Mouse (Mus musculus) 416B (cell line): ENCODE measurements around the gene Pdlim4.

Experiments used
- DNase-seq: peaks from one replicate; pipeline ENCODE4 v3.0.0; 2011; ENCODE audit warnings: low read depth

The Pdlim4 gene

DNA sequence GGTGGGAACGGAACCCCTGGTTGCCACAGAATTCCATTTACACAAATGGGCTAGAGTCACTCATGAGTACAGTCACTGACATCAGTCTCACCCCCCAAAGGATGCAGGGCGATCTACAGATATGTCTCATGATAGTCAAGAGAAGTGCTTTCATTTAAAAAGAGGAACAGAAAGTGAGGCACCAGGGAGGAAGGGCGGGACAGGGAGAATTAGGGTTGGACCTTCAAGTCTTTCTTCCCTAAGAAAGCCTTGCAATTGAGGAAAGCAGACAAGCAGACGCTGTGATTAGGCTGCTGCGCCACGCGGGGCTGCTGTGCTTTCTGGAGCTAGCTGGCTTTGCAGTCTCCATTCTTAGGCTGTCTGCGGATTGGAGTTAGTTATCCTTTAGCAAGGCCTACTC, 22.9 kb upstream of the Pdlim4 start:
- peak; percentile 42 for DNase-seq

DNA sequence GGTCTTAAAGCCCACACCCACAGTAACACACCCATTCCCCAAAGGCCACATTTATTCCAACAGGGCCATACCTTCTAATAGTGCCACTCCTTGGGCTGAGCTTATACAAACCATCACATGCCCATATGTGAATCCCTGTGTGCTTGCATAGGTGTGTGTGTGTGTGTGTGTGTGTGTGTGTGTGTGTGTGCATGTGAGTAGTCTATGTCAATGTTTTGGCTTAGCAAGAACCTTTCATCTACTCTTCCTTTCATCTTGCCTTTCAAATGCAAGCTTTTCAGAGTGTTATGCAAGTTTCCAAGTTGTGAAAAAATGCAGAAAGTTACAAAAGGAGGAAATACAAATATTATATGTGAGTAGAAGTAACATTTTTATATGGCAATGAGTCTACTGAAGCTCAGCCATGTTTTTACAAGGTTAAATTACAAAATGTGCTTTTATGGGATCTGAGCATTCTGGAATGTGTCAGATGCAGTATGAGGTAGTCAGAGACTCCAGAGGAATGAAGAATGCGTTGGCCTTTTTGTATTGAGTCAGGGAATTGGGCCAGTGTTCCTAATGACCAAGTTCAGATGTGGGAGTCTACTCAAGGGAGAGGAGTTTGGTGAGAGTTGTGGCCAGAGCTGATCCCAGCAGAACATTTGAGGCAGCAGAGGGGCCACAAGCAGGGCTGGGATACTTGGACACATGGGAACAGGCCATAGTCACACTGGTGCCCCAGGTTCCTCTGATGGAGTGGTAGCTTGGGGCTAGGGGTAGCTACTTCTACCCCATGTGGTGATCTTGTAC, 21.5 kb upstream of the Pdlim4 start:
- no peak for DNase-seq

DNA sequence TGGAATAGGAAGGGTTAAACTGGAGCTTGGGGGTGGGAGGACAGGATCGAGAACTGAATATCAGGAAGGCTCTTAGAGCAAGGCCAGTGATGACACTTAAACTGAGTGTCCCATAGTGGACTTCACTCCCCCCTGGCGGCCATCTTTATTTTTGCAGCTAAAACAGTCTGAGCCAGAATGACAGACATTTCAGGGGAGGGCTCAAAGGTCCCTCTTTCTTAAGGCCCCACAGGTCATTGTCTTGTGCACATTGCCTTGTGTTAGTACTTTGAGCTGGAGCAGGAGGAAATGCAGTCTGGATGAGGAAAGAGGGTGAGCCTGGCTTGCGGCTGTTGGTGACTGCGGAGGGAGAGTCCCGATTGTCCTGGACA, 20.1 kb upstream of the Pdlim4 start:
- DNase-seq = peak; percentile 50

DNA sequence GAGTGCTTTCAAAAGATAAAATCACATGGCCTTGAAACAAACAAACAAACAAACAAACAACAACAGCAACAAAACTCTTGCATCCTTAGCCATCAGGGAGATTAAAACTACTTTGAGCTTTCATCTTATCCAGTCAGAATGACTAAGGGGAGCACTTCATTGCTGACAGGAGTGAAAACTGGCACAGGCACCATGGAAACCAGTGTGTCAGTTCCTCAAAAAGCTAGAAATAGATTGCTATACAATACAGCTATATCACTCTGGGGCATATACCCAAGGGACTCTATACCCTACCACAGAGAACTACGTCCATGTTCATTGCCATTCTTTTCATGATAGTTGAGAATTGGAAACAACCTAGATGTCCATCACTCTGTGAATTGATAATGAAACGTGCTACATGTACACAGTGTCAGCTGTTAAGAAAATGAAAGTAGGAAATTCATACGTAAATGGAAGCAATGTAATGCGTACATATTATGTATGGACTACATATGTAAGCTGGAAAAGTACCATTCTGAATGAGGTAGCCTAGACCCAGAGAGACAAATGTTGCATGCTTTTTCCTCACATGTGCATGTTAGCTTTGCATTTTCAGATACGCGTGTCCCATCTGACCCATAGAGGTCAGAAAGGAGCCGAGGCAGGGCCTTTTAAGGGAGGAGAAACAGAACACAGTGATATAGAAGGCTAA, 19.6 kb upstream of the Pdlim4 start:
- peak; percentile 36 for DNase-seq

DNA sequence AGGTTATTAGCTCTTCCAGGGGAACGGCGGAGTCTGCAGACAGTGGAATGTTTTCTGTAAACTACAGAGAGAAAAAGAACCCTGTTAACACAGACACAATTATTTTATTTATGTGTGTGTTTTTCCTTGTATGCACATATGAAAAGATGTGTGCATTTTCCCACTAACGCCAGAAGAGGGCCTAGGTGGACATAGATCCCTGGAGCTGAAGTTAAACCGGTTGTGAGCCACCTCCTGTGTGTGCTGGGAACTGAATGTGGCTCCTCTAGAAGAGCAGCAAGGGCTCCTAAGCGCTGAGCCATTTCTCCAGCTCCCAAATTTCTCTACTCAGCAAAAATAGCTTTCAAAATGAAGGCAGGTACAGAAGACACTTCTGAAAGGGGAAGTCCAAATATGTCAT, 17.0 kb upstream of the Pdlim4 start:
- peak; percentile 17 for DNase-seq

DNA sequence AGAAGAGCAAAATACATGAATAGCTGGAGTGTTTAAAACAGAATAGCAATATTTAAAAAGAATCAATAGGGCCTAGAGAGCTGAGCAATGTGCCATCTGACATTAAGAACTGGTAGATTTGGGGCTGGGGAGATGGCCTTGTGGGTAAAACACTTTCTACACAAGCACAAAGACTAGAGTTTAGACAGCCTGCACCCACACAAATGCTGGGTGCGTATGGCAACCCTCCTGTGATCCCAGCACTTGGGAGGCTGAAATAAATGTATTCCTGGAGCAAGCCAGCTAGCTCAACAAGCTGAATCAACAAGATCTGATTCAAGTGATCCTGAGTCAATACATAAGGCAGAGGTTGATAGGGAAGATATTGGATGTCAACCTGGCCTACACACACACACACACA, 16.2 kb upstream of the Pdlim4 start:
- no peak for DNase-seq

DNA sequence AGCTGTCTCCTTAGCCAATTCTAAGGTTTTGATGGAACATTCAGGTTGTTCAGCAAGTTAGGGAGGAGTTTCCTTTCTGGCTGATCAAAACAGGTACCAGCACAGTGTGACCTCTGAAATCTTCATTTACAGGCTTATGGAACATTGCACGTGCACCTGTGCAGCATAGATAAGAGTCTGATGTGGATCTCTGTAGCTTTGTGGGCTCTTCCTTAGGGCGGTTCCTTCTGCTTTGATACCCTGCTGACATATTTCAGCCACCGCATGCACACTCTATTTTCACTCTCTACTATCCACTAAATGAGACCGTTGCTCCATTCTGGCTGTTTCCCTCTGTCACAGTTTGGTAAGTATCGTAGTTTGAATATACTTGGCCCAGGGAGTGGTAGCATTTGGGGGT, 13.9 kb upstream of the Pdlim4 start:
- no peak for DNase-seq

DNA sequence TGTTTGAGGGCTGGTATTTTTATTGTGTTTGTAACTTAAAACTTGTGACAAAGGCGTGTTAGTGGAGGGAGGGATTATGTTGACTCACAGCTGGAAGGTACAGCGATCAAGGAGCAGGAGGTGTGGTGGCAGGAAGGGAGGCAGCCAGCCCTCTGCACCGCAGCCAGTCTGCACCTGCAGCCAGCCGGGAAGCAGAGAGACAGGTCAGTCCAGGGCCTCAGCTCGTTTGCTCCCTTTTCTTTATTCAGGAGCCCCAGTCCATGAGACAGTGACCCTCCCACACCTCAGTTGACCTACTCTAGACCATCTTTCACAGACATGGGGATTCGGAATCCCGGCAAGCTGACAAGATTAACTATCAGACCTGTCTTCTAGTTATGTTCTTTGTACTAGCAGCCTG, 11.6 kb upstream of the Pdlim4 start:
- no peak for DNase-seq

DNA sequence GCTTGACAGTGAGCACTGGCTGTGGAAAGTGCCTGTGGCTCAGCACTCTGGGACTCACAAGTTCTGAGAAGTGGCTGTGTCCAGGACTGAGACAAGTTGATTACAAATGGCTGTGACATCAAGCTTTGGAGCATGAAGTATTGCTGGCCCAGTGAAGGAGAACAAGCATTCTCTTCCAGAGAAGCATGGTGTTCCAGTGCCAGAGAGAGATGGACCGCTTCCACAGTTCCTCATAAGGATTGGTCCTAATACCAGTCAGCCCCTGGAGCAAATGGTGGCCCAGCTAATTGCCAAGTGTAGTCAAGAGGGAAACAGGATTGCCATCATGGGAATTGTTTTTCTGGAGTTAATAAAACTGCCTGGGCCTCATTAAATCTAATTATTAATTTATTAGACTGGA, 7.3 kb upstream of the Pdlim4 start:
- no peak for DNase-seq

DNA sequence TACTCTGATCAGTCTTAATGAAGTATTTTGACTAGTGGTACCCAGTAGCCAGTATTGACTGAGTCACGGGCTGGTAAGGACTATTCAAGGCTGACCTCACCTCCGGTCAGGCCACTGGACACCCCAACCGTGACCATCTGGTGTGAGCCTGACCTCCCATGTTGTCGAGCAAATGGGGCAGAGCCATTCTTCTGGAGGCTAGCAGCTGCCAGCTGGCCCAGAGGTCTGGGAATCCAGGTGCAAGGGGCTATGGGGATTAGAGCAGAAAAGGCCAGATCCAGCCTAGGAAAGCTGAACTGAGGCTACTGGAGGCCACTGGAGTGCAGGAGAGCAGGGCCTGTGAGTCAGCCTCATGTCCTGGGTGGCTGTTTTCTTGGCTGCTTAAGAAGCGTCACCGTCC, 6.5 kb upstream of the Pdlim4 start:
- DNase-seq = no peak

DNA sequence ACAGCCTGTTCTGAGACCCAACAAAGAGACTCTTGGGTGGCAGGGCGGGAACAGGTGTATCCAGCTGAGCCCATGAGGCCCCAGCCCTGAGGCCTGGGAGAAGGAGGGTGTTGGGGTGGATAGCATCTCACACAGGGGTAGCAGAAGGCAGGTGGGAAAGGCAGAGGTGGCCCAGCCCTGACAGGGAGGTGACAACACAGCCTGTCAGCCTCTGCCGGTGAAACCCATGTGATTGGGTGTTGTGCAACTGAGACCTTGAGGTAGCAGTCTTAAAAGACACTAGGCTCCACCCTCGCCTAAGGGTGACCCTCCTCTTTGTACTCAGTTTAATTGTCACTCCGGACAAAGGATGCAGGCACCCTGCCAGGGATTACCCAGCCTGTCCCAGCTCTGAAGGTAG, 4.5 kb upstream of the Pdlim4 start:
- DNase-seq = no peak

DNA sequence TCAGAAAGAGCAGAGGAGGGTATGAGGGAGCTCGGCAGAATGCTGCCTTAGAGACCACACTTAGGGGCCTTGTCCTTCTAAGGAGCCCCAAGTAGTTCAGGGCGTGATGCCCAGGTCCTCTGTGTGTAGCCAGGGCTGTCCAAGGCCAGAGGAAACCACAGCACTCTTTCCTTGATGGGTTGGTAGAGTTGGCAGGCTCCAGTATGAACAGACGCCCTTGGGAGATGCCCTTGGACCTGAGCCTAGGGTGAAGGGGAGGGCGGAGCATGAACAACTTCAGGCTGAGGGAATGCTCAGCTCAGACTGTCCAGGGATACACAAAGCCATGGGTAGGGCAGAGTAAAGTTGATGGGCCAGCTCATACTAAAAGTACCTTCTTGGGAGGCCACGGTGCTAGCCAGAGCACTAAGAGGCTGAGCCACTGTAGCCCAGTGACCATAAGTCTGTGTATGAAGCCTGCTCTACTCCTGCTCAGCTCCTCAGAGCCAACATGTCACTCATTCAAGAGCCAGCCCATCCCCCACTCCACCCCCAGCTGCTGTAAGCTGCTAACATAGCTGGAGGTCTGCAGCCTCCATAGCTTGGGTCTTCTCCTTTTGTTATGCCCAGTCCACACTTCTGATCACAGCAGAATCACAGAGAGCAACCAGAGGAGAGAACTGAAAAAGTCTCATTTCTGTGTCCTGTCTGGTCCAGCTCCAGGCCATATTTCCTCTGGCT, 3.1 kb upstream of the Pdlim4 start:
- DNase-seq = no peak

DNA sequence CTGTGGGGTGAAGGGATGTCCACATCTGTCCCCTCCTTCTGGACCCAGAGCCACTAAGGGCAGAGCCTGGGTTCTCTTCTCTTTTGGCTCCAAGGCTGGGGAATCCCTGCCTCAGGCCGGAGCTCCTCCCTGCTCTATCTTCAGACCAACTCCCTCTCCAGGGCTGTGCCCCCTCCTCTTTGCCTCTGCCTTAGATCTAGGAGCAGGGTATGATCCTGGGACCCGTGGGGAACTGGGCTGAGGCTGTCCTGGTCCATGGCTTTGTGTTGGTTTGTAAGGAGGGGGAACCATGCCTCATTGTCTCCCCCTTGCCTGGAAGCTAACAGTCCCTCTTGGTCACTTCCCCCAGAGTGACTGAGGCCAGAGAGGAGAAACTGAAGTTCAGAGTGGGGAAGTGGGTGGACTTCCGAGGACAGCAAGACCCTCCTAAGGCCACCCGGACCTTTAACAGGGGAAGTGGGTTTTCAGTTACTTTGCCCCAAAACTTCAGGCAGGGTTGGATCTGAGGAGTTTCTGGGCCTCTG, 756 bp downstream of the Pdlim4 start:
- DNase-seq = no peak

DNA sequence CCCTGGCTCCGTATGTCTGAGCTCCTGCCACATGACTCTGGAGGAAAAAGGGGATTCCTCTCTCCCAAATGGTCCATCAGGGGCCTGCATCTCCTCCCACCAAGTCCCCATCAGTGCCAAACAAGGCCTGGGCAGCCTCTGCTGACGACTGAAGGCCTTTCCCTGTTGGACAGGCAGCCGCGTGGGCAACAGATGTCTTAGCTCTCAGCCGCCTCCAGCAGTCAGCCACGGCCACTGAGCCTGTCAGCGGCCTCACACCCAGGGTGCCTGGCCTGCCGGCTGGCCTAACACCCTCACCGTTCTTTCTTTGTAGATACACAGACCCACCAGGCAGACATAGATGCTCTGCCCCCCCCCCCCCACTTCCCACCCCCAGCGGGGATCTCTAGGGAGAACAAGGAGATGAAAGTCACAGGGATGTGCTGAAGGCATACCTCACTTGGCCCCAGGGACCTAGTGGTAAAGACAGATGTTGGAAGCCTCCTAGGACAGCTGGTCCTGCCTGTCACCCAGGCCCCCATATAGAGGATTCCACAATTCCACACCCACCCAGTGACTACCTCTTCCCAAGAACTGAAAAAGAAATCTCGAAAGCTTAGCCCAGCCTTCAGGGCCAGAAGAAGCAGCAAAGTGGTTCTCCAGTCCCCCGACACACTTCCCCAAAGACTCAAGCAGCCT, 1.4 kb downstream of the Pdlim4 start:
- DNase-seq = no peak

DNA sequence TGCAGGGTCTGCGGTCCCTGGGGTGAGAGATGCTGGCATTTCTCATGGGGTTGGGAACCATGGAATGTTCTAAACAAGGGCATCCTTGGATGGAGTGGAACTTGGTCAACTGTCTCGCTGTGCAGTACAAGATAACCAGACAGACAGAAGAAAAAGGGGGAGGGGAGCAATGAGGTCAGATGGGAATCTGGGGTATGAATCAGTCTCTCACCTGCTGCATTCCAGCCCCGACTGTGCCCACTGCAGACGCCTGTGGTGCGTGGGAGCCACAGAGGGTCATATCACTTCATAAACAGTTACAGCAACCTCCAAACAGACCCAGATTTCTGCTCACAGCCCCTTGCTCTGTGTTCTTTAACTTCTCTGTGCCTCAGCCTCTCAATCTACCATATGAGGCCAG, 2.4 kb downstream of the Pdlim4 start:
- DNase-seq = no peak

DNA sequence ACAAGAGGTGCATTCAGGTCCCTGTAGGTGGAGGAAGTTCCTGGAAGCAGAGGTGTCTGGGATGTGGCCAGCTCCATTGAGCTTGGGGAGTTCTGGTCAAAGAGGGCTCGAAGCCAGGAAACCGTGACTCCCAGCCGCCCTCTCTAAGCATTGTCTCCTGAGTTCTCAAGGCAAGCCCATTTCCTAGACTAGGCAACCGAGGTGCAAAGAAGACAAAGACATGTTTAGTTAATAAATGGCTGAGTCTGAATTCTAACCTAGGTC, 3.0 kb downstream of the Pdlim4 start:
- DNase-seq = no peak

DNA sequence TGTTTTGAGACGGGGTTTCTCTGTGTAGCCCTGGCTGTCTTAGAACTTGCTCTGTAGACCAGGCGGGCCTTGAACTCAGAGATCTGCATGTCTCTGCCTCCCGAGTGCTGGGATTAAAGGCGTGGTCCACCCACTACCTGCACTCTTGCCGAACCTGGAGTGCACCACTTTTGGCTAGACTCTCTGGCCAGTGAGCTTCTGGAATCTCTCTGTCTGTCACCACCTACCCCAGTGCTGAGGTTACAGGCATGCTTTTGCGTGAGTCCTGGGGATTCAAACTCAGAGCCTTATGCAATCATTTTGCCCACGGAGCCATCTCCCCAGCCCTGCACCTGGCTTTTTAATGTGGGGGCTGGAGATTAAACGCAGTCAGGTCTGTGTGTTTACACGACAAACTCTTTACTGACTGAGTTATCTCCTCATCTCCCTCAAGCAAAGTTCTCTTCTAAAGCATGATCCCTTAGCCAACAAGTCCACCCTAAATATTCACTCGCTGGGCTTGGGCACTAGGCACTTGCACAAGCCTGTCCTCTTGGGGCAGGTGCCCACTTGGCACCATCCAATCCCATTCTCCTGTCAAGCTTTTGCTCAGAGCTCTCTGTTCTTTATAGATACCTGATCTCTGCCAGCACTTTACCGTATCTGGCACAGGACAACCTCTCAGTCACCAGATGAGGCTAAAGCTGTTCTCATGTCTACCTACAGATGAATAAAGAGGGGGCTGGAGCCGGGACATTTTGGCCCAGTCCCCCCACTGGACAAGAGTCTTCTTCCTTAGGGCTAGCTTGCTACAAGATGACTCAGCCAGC, 3.5 kb downstream of the Pdlim4 start:
- no peak for DNase-seq

DNA sequence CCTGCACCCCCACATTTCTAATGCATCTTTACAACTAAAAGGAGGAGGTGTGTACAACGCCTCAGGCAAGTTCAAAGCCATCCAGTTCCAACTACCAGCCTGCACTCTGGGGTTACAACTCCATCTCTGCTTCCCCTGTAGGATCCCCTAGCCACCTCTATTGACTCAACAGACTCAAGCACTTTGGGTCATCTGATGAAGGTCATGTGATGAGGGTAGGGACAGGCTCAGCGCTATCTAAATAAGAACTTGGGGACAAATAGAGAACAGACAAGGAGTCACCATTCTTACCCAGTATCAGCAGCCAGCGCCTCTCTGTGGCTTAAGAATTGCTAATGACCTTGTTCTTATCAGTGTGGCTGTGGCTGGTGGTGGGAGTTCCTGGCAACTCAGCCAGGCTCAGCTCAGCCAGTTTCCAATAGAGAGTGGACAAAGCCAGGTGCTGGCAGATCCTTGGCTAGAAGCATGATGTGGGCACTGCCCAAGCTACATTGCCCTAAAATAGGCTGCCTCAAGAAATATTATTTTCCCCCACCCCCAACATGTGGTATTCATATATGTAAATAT, 4.3 kb downstream of the Pdlim4 start:
- DNase-seq = peak; percentile 8

DNA sequence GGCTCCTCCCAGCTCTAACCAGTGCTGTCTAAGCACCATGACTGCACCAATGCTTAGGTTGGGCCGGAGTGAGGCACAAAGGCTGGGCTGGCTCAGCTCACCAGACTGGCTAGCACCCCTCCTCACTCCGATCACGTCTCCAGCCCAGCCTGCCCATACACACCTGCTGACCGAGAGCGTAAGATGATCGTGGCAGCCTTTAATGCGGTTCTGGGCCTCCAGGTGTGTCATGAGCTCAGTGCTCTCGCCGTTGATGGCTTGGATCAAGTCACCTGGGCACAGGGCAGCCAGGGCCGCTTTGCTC, 5.4 kb downstream of the Pdlim4 start:
- no peak for DNase-seq

DNA sequence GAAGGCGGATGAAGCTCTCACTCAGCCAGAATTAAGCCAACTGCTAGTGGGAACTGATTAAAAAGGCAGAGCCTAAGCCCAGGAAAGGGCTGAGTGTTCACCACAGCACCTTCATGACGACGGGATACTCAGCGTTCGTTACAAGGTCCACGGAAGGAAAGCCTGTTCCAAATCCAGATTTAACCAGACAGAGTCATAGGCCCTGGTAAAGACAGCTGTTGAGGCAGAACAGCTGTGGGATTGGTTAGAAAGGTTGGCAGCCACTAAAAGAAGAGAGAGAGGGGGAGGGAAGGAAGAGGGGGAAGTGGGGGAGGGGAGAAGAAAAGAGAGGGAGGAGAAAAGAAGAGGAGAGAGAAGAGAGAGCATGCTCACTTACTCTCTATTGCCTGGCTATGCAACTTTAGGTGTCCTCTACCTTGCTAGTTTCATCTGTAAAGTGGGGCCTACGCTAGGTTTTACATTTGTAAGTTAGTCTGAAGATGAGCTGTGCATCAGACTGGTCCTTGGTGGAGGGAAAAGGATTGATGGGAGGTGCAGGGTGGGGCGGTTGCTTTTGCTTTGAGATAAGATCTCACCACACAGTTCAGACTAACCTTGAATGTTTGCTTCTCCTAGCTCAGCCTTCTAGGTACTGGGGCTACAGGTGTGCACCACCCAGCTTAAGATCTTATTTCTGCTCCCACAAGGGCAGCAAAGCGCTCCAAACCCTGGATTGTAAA, 5.9 kb downstream of the Pdlim4 start:
- DNase-seq = no peak
